19 mouse cellular contexts compared by ENCODE assay signal in the genomic region with DNA sequence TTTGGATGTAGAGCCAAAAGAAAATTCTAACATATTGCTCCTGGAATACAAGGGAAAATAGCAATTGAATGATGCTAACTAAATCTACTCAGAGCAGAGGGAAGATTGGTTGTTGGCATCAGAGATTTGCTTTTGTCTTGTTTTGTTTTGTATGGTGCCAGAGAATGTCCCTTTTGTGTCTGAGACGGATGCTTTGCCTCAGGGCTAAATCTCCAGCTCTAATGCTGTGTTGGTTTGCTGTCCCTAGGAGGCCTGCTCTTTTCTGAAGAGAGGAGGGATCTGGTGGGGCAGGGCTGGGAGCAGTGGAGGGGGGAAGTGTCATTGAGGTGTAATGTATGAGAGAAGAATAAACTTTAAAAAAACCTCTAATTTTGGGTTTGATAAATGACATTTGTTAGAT. TPM values are rescaled to one million over a fixed set of nuclear protein-coding genes. Genes with fewer than 3 reads are reported as not detected.
A peak's percentile ranks its signal among the peaks of the same experiment; 100 is the strongest.
DNase-seq lines count a peak whose midpoint lies in the region; ATAC-seq lines count a peak whose summit lies in the region.
"Had no signal": no experiment of that assay in that cellular context is flagged by ENCODE, and none has a peak within 500 bp of the region (broad histone marks: within the 10 kb centered on the region; RNA-seq: fewer than 3 reads in every experiment).

No protein-coding gene starts in this region.

- WGBS in forebrain, embryonic 14.5 days, result 4% methylated on average over 1 of the region's 1 CpGs
- WGBS in hindbrain, embryonic 15.5 days, result 9% methylated on average over 1 of the region's 1 CpGs
- WGBS in midbrain, embryonic 16.5 days, result 8% methylated on average over 1 of the region's 1 CpGs

- ATAC-seq in forebrain, embryonic 14.5 days, result peak; percentile 63; the same call in 1 of the 2 replicates
- ATAC-seq in hindbrain, embryonic 15.5 days (ENCODE audit: low FRiP score, low read depth), result no peak
- ATAC-seq in midbrain, embryonic 16.5 days, result peak; percentile 77
- ATAC-seq: intestine, postnatal 0 days; liver, postnatal 0 days had no signal

- no peaks in the 10 kb centered on the region for H3K9me3 ChIP-seq in forebrain, embryonic 14.5 days (replicated peaks; ENCODE audit: control insufficient read depth, low read length)
- H3K9me3 ChIP-seq in hindbrain, embryonic 15.5 days, result no peaks in the 10 kb centered on the region
- H3K9me3 ChIP-seq in midbrain, embryonic 16.5 days (replicated peaks; ENCODE audit: control insufficient read depth, low read length, poor library complexity, severe bottlenecking), result no peaks in the 10 kb centered on the region
- H3K9me3 ChIP-seq: embryonic facial prominence, embryonic 13.5 days had no signal

- H3K9ac ChIP-seq in forebrain, embryonic 14.5 days (ENCODE audit: low read length), result no peak overlapping the region
- H3K9ac ChIP-seq in hindbrain, embryonic 15.5 days, result 0 out of 2 replicates have a peak overlapping the region, but pooled peaks have one; percentile 10
- no peak overlapping the region for H3K9ac ChIP-seq in midbrain, embryonic 16.5 days (ENCODE audit: low read depth, low read length)
- H3K9ac ChIP-seq: embryonic facial prominence, embryonic 13.5 days; liver, postnatal 0 days had no signal

- peak; percentile 43 for DNase-seq in embryo, embryonic 10 days (ENCODE audit: low spot score)
- DNase-seq in embryo, embryonic 9.5 days (ENCODE audit: extremely low spot score), result no peak
- DNase-seq in forebrain, embryonic 14.5 days (ENCODE audit: low spot score), result peak; percentile 61
- no peak for DNase-seq in cerebellum, postnatal 14 days
- no peak for DNase-seq in natural killer cell, adult 2 months (ENCODE audit: low spot score in 2 of 2)
- no peak for DNase-seq in kidney, adult 9 months
- DNase-seq: adrenal gland, postnatal 36 days; cerebellum, postnatal 10 days; gastrocnemius, postnatal 36 days; kidney, postnatal 10 days; liver, postnatal 0 days; lung, postnatal 36 days; thymus, postnatal 14 days had no signal

- no peak overlapping the region for H3K27ac ChIP-seq in forebrain, embryonic 14.5 days (ENCODE audit: low read depth, low read length)
- peak overlapping the region; percentile 50; the same call in 1 of the 2 replicates for H3K27ac ChIP-seq in hindbrain, embryonic 15.5 days (replicated peaks)
- H3K27ac ChIP-seq in midbrain, embryonic 16.5 days (ENCODE audit: low read length), result peak overlapping the region; percentile 65
- H3K27ac ChIP-seq: embryonic facial prominence, embryonic 13.5 days; left cerebral cortex, adult 2 months had no signal

- H3K27me3 ChIP-seq in forebrain, embryonic 14.5 days (replicated peaks; ENCODE audit: control insufficient read depth, insufficient read depth, low read length), result no peaks in the 10 kb centered on the region
- no peaks in the 10 kb centered on the region for H3K27me3 ChIP-seq in hindbrain, embryonic 15.5 days
- no peaks in the 10 kb centered on the region for H3K27me3 ChIP-seq in midbrain, embryonic 16.5 days (ENCODE audit: control insufficient read depth, insufficient read depth, low read depth, low read length)
- H3K27me3 ChIP-seq: embryonic facial prominence, embryonic 13.5 days had no signal

- peak overlapping the region; percentile 14; the same call in 1 of the 2 replicates for H3K4me2 ChIP-seq in forebrain, embryonic 14.5 days (ENCODE audit: low read length)
- H3K4me2 ChIP-seq in hindbrain, embryonic 15.5 days, result peak overlapping the region; percentile 40
- peak overlapping the region; percentile 53 for H3K4me2 ChIP-seq in midbrain, embryonic 16.5 days (ENCODE audit: low read length)
- H3K4me2 ChIP-seq: heart, embryonic 11.5 days had no signal

- no peak overlapping the region for H3K4me3 ChIP-seq in forebrain, embryonic 14.5 days (ENCODE audit: low read depth, low read length)
- H3K4me3 ChIP-seq in hindbrain, embryonic 15.5 days, result no peak overlapping the region
- H3K4me3 ChIP-seq in midbrain, embryonic 16.5 days (ENCODE audit: low read depth, low read length), result no peak overlapping the region
- H3K4me3 ChIP-seq: embryonic facial prominence, embryonic 13.5 days; left cerebral cortex, adult 2 months had no signal

- peaks cover 10% of the 10 kb centered on the region for H3K4me1 ChIP-seq in forebrain, embryonic 14.5 days (ENCODE audit: control insufficient read depth, insufficient read depth, low read length)
- peaks cover 10% of the 10 kb centered on the region for H3K4me1 ChIP-seq in hindbrain, embryonic 15.5 days (replicated peaks)
- H3K4me1 ChIP-seq in midbrain, embryonic 16.5 days (ENCODE audit: control insufficient read depth, insufficient read depth, low read length), result peaks cover 16% of the 10 kb centered on the region

- no peaks in the 10 kb centered on the region for H3K36me3 ChIP-seq in forebrain, embryonic 14.5 days (ENCODE audit: control insufficient read depth, insufficient read depth, low read length)
- H3K36me3 ChIP-seq in hindbrain, embryonic 15.5 days, result no peaks in the 10 kb centered on the region
- no peaks in the 10 kb centered on the region for H3K36me3 ChIP-seq in midbrain, embryonic 16.5 days (ENCODE audit: control insufficient read depth, insufficient read depth, low read length)
- H3K36me3 ChIP-seq: embryonic facial prominence, embryonic 13.5 days had no signal

RNA-seq across cellular contexts. Expression of a gene that starts 23.5 kb away (rescaled TPM):
- 4.8 and 5.6 TPM in 2 replicates for polyA plus RNA-seq in forebrain, embryonic 14.5 days (2014; fragmentation: Nextera tagmentation; extraction: Ambion mirVana)
- 4.7 and 5.7 TPM in 2 replicates for polyA plus RNA-seq in hindbrain, embryonic 15.5 days (2015; fragmentation: Nextera tagmentation; extraction: Ambion mirVana)
- polyA plus RNA-seq in midbrain, embryonic 16.5 days (2015; fragmentation: Nextera tagmentation; extraction: Ambion mirVana), result 3.6 and 3.9 TPM in 2 replicates

Comparison
In these comparisons a context has a peak if more than half of its experiments do, and no peak if none do; other contexts are left out.
1. DNase-seq: peak in embryo, embryonic 10 days (single experiment) and forebrain, embryonic 14.5 days (single experiment); none in embryo, embryonic 9.5 days (single experiment), cerebellum, postnatal 14 days (0 of 2), natural killer cell, adult 2 months (0 of 2) and kidney, adult 9 months (single experiment).
2. Peak in every context shown above with its lines, with median percentiles within 50 percentile points of each other: H3K4me2 ChIP-seq.